Mouse (Mus musculus): ENCODE data around the gene Dnajb13.
"Not testable (repeated sequence)": the region's sequence is repeated elsewhere in the genome, so short reads cannot be mapped to it uniquely, and the experiment has no call there.

The Dnajb13 gene

DNA sequence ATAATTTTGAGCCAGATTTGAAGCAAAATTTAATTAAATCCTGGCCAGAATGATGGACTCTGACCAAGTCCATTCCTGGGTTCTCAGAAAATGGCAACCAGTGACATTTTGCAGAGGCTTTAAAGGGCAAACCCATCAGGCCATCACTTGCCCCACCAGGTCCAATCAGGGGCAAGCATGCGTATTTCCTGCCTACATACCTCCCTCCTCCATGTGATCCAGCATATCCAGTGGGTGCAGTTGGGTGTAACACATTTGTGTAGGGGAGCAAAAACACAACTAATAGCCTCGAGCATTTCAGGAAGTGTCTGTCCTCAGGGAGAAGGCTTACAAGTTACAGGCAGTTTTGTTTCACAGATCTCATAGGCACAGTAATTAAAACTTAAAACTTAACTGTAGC, 27.5 kb downstream of the Dnajb13 start:
- no peak for DNase-seq (ENCODE audit: low spot score)

DNA sequence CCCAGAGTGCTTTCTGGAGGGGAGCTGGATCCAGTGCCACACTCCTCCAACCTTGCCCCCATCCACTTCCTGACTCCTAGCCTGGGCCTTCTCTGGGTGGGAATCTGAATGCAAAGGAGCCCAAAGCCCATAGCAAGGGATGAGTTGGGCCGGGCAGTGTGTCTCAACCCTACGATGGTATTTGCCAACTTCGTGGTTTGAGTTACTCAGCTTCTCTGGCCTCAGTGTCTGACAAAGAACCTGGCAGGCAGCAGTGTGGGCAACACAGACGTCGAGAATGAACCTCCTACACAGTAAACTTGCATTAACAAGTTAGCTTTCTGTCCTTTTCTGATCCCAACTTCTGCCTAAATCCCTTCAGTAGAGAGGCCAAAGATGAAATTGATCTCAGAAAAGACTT, 30.3 kb downstream of the Dnajb13 start:
- DNase-seq (ENCODE audit: low spot score) = no peak

DNA sequence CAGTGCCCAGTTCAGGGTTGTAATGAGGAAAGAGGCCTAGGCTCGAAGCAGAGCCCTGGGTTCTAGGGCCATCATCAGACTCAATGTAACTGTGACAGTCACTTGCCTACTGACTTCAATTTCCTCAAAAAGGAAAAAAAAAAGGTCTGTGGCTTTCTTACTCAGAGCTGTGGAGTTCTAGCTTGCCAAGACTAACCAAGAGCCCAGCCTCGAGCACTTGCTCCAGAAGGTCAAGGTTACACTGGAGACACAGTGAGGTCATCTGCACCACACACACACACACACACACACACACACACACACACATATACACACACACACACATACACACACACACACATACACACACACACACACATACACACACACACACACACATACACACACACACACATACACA, 32.7 kb downstream of the Dnajb13 start:
- DNase-seq (ENCODE audit: low spot score) = not testable (repeated sequence)

DNA sequence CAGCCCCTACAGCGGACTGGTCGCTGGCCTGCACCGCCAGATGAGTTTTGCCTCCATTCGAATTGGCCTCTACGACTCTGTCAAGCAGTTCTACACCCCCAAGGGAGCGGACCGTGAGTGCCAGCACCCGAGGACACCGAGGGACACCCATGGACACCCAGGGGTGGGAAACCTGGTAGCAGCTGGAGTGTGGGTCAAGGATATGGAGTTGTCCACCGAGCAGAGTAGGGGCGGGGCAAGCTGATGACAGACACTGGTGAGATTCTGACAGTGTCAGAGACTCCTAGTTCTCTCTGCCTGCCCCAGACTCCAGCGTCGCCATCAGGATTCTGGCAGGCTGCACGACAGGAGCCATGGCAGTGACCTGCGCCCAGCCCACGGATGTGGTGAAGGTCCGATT, 34.6 kb downstream of the Dnajb13 start:
- DNase-seq (ENCODE audit: low spot score) = no peak

DNA sequence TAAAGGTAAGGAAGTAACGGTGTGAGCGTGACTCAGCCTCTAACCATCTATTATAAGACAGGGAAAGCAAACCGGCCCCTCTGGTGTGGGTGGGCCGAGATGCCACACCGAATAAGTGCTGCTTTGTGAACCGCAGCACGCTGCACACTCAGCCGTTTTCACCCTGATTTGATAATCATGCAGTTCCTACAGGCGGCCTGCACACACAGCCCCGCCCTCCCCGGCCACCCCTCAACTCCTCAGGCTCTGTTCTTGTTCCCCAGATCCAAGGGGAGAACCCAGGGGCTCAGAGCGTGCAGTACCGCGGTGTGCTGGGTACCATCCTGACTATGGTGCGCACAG, 35.0 kb downstream of the Dnajb13 start:
- DNase-seq (ENCODE audit: low spot score) = no peak

DNA sequence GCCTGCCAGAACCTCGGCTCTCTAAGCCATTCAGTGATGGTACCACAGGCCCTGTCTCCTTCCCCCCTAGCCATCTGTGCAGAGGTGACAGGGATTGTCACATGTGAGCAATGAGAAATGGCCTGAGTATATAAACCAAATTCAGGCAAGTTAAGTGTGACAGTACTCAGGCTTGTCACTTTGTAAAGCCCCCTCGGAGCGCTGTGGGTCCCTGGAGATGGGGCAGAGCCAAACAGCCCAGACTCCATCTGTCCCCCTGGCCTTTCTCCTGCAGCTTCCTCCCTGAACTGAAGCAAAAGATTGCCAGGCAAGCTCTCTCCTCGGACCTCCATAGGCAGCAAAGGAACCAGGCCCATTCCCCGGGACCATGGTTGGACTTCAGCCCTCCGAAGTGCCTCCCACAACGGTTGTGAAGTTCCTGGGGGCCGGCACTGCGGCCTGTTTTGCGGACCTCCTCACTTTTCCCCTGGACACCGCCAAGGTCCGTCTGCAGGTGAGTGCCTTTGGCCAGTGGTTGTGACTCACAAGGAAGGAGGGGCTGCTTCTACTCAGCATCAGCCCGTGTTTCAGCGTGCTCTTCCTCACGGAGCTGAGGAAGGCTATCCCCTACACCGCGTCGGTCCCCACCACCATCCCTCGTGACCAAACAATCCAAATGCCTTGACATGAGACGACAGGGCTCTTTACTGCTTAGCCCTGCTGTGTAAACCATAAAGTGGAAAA, 35.5 kb downstream of the Dnajb13 start:
- no peak for DNase-seq (ENCODE audit: low spot score)

DNA sequence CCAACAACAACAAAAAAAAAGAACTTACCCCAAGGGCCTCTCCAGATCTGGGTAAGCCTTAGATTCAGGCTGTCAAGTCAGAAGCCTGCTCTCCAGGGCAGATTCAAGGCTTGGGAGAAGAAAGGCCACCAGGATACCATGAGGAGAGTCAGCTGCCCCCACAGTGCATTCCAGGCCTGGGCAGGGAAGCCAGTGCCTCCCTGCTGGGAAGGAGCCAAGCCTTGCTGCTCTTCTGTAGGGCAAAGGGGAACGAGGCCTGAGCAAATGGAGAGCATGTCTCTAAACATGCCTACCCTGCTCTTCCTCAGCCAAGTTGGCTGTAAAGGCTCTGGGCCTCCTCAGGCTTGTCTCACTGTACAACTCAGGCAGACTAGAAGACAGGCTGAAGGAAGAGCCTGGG, 40.1 kb downstream of the Dnajb13 start:
- no peak for DNase-seq (ENCODE audit: low spot score)

DNA sequence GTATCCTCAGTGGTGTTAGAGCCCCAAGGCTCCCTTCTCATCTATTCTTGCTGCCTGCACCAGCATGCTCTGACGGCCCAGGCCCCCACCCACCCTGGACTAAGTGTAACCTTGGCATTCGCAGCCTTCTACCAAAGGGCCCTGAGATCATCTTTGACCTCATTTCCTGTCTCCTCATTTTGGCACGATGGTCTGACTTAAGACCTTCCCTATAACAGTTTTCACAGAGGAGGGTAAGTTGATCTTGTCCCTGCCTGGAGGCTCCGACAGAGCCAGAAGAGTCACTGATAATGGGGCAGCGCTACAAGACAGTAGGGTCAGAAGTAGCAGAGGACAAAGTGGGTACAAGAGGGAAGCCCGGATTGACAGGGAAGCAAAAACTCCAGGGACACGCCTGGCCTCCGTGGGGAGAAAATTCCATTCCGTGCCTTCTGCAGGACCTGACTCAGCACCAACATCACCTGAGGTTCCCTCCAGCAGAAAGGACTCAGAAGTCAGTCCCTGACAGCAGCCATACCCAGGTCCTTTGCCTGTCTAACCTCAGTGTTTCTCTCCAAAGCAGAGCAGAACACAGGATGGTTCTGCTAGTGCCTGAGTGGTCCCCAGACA, 40.8 kb downstream of the Dnajb13 start:
- DNase-seq (ENCODE audit: low spot score) = no peak

DNA sequence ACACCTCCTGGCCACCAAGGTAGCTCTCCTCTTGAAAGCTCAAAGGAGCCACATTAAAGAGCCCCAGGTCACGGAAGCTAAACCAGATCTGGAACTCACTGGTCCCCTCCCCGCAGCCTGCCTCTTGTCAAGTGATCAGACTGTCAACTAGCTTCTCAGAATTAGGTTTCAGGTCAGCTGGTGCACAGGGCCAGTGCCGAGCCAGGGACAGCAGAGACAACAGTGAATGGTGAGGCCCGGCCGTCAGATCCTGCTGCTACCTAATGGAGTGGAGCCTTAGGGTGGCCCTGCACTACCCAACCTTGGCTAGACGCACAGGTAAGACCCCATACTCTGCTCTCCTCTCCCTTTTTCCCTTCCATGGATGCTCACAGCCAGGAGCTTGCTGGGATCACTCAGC, 42.0 kb downstream of the Dnajb13 start, which contains the start of gene Ucp3:
Gene Ucp3 (plus strand): TSS at position 214 of the 400 bp plus-strand sequence.
- no peak for DNase-seq (ENCODE audit: low spot score)

DNA sequence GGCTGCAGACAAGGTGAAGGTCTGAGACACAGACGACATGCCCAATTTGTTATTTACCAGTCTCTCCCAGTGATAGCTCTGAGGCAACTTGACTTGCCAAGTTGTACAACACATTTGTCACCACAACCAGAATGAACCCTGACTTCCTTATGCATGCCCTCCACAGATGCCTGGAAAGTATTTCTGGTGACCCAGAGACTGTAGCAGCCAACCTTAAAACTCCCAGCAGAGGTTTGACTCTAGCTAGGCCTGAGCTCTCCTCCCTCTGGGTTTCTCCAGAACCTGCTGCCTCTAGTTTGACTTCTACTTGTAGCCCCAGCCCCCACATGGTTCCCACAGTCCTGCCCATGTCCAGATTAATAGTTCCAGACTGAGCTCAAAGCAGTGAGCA, 43.4 kb downstream of the Dnajb13 start:
- no peak for DNase-seq (ENCODE audit: low spot score)

DNA sequence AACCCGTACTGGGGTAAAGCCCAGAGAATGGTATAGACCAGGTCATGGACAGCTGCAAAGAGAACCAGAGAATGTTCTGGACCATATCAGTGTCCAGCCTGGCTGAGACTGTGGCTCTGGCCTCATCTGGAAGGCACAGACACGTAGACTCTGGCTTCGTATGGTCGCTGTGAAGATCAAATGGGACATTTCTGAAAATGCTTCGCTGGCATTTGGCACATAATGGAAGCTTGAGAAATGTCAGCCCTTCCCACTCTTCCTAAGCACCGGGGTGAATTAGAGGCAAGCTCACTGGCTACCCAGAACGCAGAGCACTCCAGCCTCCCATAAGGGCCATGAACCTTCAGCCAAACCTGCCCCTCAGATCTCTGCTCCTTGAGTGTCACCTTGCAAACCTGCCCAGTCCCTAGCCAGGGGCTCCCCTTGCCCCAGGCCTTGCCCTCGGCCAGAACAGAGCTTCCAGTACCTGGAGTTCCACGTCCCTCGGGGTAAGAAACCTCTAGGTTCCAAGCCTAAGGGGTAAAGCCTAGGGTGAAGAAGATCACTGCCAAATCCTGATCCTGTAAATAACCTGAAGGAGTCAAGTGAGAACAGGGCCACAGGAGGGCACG, 43.9 kb downstream of the Dnajb13 start:
- no peak for DNase-seq (ENCODE audit: low spot score)

DNA sequence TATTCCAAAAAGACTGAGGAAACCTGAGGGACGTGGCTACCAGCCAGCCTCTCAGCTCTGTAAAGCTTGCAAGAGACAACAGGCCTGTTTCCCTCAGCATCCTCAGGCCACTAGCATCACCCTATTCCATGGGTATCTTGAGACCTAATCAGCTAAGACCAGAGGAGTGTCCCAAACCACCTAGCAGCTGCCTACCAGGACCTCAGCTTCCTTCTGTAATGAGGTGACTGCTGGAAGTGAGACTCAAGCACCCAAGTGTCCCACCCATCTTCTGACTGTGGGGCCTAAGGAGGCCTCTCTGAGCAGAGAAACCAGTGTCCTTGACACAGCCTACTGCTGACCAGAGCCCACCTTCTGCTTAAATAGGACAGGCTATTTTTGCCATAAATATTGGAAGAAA, 45.3 kb downstream of the Dnajb13 start:
- peak; percentile 37 for DNase-seq (ENCODE audit: low spot score)

DNA sequence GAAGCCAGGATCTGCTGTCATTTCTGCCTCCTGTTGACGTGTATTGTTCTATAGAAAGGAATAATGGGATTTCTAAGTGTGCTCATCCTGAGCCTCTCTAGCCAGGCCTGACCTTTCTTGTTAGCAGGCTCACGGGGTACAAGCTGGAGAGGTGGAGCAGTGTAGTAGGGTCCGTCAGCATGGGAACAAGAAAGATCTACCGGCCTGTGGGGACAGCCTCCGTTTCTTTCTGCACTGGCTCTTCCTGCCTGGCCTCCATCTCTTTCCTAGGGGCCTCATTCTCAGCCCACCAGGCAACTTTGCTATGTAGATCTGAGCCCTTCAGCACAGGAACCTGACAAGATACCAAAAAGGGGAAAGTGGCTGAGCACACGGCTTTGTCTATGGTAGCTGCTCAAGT, 46.0 kb downstream of the Dnajb13 start:
- no peak for DNase-seq (ENCODE audit: low spot score)

DNA sequence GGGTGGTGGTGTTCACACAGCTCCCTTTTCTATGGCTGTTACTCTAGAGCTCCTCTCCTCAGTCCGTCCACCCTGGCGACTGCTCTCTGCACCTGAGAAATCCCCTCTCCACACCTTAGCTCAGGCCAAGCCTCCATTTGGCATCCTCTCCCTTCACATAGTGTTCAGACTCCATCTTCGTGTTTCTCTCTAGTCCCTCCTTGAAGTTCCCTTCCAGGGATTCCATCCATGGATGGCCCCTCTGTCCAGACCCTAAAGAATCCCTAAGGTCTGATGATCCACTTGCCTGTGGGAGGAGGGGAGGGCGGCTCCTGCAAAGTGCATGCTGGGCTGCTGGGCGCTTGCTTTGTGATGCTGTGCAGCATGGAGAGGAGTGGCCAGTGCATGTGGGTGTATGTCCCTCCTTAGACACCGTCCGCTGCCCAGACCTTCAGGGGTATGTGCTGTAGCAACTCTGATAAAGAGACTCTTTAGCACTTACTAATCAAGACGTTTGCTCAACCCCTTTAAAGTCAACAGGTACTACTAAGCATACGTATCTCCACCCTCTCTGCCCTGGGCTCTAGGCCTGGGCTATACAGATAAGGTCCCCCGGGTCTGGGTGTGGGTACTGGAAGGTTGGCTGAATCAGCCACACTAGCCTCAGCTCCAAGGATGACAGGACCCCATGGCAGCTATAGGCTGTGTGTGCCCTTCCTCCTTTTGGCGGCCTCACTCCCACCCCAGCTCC, 47.8 kb downstream of the Dnajb13 start:
- peak; percentile 95 for DNase-seq (ENCODE audit: low spot score)

DNA sequence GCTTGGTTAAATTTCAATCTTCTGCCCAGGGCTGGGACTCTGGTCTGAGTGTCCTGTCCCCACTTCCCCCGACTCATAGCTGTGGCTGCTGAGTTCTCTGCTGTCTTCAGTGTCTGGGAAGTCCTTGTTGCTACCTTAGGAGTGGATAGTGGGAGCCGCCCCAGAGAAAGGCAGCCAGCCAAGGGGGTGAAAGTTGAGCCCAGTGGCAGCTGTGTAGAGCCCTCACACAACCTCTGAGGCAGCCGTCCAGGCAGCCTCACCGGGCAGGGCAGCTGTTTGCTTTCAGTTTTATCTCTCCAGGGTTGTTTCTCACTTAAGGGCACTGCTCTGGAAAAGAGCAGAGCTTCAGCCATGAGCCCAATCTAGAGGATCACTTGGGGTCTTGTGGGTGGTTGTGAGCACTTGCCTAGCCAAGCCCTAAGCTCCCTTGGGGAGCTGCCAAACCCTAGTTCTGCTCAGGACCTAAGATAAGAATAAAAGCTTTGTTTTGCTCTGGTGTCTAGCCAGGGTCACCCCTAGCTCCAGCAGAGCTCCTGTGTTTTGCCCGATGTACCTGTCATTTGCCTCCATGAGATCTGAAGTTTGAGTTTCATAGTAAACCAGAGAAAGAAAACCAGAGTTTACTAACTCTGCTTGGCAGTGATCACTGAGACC, 49.0 kb downstream of the Dnajb13 start:
- DNase-seq (ENCODE audit: low spot score) = no peak

DNA sequence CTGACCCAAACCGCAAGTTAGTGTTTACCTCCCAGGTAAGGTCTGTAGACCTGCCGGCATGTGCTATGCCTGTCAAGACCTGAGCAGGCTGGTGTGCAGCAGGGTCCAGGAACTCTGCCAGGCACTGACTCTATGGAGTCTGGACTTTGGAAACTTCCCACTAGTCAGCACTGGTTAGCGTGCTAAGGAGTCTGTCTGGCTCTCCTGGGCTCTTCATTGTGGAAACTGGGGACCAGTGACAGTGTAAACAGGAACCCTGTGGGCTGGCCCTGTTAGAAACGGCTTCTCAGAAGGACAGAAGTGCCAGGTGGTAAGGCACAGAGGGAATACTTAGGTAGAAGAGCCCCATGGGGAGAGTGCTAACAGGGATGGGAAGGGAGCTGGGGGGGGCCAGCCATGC, 49.5 kb downstream of the Dnajb13 start:
- no peak for DNase-seq (ENCODE audit: low spot score)

DNA sequence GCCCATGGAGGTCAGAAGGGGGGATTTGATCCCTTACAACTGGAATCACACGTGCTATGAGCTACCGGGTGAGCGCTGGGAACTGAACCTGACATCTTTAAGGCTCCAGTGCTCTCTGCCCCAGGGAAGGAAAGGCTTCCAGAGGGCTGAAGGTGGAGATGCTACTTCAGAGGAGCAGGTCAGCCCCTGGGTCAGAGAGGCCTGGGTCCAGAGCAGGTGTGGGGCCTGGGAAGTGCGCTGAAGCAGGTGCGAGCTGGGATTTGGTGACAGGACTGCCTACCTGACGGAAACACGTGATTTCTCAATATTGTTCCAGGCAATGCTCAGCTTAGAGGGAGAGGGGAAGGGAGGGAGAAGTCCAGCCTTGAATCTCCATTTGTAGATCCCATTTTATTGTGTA, 50.5 kb downstream of the Dnajb13 start:
- no peak for DNase-seq (ENCODE audit: low spot score)

DNA sequence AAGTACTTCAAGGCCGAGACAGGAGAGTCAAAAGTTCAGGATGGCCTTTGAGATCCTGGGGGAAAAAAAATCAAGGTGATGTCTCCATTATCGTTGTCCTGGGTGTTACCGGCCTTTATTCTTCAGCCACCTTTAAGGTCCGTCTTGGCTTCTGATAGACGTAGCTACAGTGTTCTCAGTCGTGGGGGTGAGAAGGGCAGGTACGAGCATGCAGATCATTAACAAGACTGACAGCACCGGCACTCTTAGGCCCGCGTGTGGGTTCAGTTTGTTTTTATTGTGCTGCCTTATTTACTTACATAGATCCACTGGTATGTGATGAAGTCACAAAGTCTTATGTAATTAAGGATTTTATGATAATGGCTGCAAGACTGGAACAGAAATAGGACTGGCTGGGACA, 51.0 kb downstream of the Dnajb13 start:
- DNase-seq (ENCODE audit: low spot score) = no peak

DNA sequence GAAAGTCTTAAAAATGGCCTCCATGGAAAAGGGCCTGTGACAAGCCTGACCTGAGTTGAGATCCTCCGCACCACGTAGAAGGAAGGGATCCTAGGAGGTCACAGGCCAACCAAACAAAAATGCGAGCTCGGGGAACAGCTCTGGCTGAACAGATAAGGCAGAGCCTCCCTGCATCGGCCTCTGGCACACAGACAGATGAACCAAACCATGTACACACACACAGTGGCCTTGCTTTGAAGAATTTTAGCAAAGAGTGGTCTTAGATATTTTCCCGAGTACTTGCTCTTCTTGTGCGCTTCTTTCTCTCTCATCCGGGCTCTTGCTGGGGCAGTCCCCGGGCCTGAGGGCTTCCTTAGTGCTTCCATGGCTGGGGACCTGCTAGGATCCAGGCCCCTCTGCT, 51.6 kb downstream of the Dnajb13 start:
- DNase-seq (ENCODE audit: low spot score) = peak; percentile 87

DNA sequence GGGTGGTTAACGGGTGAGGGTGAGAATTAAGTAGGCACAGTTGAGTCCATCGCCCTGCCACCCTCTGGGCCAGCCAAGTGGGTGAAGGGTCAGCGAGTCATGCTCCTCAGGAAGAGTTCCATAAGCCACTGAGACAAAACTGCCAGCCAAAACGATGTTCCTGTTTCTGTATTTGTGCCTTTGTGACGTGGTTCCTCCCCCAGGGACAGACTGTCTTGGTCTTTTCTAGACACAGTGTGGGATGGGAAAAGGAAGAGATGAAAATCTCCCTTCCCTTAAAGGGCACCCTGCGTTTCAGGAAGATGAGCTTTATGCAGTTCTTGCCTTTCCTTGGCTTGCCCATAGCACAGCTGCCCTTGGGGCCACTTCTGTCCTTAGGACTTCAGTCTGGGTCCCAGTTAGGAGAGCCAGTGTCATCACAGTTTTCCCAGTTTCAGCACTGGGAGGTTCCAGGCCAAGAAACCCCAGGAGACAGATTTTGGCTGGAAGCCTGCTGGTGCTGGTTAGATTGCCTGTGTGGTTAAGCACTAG, 53.1 kb downstream of the Dnajb13 start:
- DNase-seq (ENCODE audit: low spot score) = no peak

DNA sequence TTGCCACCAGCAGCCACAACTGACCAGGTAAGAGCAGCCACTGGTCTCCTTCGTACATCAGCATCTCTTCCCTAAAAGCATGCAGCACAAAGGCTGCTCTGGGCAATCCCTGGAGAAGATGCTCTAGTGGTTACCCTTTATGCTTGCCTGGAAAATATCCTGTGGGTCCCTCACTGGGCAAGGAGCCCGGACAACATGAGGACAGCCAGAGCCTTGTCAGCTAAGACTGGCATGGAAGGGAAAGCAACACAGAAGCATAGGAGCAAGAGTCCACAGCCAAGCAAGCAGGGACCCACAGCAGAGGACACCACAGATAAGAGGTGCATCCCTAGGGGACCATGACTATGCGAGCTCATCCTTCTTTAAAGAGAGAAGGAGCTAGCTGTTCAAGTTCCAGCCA, 54.9 kb downstream of the Dnajb13 start:
- DNase-seq (ENCODE audit: low spot score) = no peak

DNA sequence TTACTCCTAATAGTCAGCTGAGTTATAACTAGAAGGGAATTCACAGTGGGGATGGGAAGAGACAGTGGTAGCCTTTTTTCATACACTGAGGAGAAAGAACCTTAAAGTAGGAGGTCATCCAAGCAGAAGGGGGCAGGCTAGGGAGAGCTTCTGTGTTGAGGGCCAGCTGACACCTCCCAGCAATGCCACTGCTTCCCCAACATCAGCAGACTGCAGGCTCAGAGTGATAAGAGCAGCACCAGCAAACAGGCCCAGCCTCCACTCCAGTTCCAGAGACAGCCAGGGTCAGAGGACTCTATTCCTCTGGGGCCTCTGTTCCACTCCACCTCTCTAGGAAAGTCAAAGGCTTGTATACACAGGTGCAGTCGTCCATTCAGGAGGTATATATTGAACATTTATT, 56.6 kb downstream of the Dnajb13 start:
- DNase-seq (ENCODE audit: low spot score) = peak; percentile 76

Measured in c-Kit-positive CD71-positive TER-119-positive erythroid progenitor cells, embryonic 14.5 days (primary cell).